ENCODE assay signal across 7 mouse cellular contexts in genomic region chr19:32319531-32320365, GRCm38 (mm10).
DNase-seq lines count a peak whose midpoint lies in the region; ATAC-seq and TF ChIP-seq lines count a peak whose summit lies in the region.

No protein-coding gene starts in this region.

- no peak overlapping the region for H3K27ac ChIP-seq in forebrain, embryonic 15.5 days (replicated peaks)
- H3K27ac ChIP-seq in lung, embryonic 14.5 days (ENCODE audit: low read depth): no peak overlapping the region
- H3K27ac ChIP-seq in hindbrain, embryonic 13.5 days: no peak overlapping the region

- intact Hi-C loops in left cerebral cortex, postnatal 14 days (cut with DNase I): loop anchor here (5.0 kb wide), 1 partner anchor 68 kb away; the partner anchor contains the start of gene Sgms1

- no peak overlapping the region for H3K4me2 ChIP-seq in forebrain, embryonic 15.5 days (replicated peaks)
- H3K4me2 ChIP-seq in lung, embryonic 14.5 days: no peak overlapping the region
- no peak overlapping the region for H3K4me2 ChIP-seq in hindbrain, embryonic 13.5 days

- H3K9me3 ChIP-seq in forebrain, embryonic 15.5 days: no peaks in the 10 kb centered on the region
- H3K9me3 ChIP-seq in lung, embryonic 14.5 days (ENCODE audit: low read depth, low read length): no peaks in the 10 kb centered on the region
- H3K9me3 ChIP-seq in hindbrain, embryonic 13.5 days: no peaks in the 10 kb centered on the region

- no peaks in the 10 kb centered on the region for H3K27me3 ChIP-seq in forebrain, embryonic 15.5 days
- no peaks in the 10 kb centered on the region for H3K27me3 ChIP-seq in lung, embryonic 14.5 days (ENCODE audit: insufficient read depth, low read length)
- H3K27me3 ChIP-seq in hindbrain, embryonic 13.5 days: no peaks in the 10 kb centered on the region

- H3K36me3 ChIP-seq in forebrain, embryonic 15.5 days: no peaks in the 10 kb centered on the region
- no peaks in the 10 kb centered on the region for H3K36me3 ChIP-seq in lung, embryonic 14.5 days (ENCODE audit: insufficient read depth)
- no peaks in the 10 kb centered on the region for H3K36me3 ChIP-seq in hindbrain, embryonic 13.5 days

- 45% methylated on average over 12 of the region's 12 CpGs for WGBS in forebrain, embryonic 15.5 days
- 37% methylated on average over 12 of the region's 12 CpGs for WGBS in lung, embryonic 14.5 days
- WGBS in hindbrain, embryonic 13.5 days: 66% methylated on average over 12 of the region's 12 CpGs

- peak; percentile 48 for DNase-seq in ovary, adult 18-20 months (ENCODE audit: low spot score)
- DNase-seq in ovary, postnatal 10 days (ENCODE audit: low spot score): no peak
- DNase-seq in lung, embryonic 14.5 days: peak; percentile 46
- no peak for DNase-seq in left cerebral cortex, postnatal 14 days (ENCODE audit: low spot score in 2 of 2)
- no peak for DNase-seq in heart, postnatal 4 days

- 0 out of 2 replicates have a peak, but pooled peaks have one; percentile 26 for ATAC-seq in forebrain, embryonic 15.5 days (replicated peaks)
- no peak for ATAC-seq in lung, embryonic 14.5 days (ENCODE audit: insufficient read depth)
- ATAC-seq in hindbrain, embryonic 13.5 days (ENCODE audit: low FRiP score): no peak

- no peak overlapping the region for H3K9ac ChIP-seq in forebrain, embryonic 15.5 days (replicated peaks)
- no peak overlapping the region for H3K9ac ChIP-seq in lung, embryonic 14.5 days
- no peak overlapping the region for H3K9ac ChIP-seq in hindbrain, embryonic 13.5 days

- no peak for TF ChIP-seq CTCF in lung, embryonic 14.5 days (IDR thresholded peaks at IDR 0.05; ENCODE audit: low read depth)

- no peak overlapping the region for H3K4me3 ChIP-seq in forebrain, embryonic 15.5 days
- H3K4me3 ChIP-seq in lung, embryonic 14.5 days (ENCODE audit: low read depth, low read length): no peak overlapping the region
- H3K4me3 ChIP-seq in hindbrain, embryonic 13.5 days: no peak overlapping the region

- H3K4me1 ChIP-seq in forebrain, embryonic 15.5 days: peaks cover 9% of the 10 kb centered on the region; the same call in 1 of the 2 replicates
- H3K4me1 ChIP-seq in lung, embryonic 14.5 days (ENCODE audit: insufficient read depth): peaks cover 9% of the 10 kb centered on the region; the same call in 1 of the 2 replicates
- H3K4me1 ChIP-seq in hindbrain, embryonic 13.5 days (replicated peaks): peaks cover 14% of the 10 kb centered on the region; the same call in 1 of the 2 replicates

Comparison
In these comparisons a context has a peak if more than half of its experiments do, and no peak if none do; other contexts are left out.
1. DNase-seq: peak in ovary, adult 18-20 months (single experiment) and lung, embryonic 14.5 days (single experiment); none in ovary, postnatal 10 days (single experiment), left cerebral cortex, postnatal 14 days (0 of 2) and heart, postnatal 4 days (single experiment).